Comparison of ENCODE assay signal across 14 mouse cellular contexts in the genomic region with DNA sequence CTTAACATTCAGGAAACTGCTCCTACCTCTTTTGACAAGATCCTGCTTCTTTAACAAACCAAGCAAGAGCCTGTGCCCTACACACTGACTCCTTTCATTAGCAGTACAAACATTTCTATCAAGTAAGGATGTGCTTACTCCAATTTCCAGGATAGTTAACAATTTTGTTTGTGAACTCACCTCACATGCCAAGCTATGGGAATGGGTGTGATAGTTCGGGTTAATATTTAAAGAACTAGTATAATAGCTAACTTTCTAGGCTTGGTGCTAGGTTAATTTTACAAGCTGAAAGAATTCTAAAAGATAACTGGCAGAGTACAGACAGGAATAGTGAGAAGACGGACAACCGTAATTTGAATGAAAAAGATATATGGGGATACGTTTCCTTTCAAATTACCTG.
"Had no signal": no experiment of that assay in that cellular context is flagged by ENCODE, and none has a peak within 500 bp of the region (broad histone marks: within the 10 kb centered on the region; RNA-seq: fewer than 3 reads in every experiment).

No protein-coding gene starts in this region.

- H3K36me3 ChIP-seq: limb, embryonic 10.5 days; limb, embryonic 13.5 days; midbrain, embryonic 13.5 days had no signal

- H3K27me3 ChIP-seq: limb, embryonic 13.5 days; midbrain, embryonic 13.5 days had no signal

- H3K27ac ChIP-seq: kidney, postnatal 0 days; layer of hippocampus, adult 2 months; limb, embryonic 10.5 days; limb, embryonic 13.5 days; liver, embryonic 14.5 days; macrophage; midbrain, embryonic 13.5 days had no signal

- DNase-seq: layer of hippocampus, adult 9-11 months; liver; liver, postnatal 0 days; lung, embryonic 14.5 days; thymus, adult 18-20 months; thymus, postnatal 36 days had no signal

- H3K9me3 ChIP-seq: limb, embryonic 10.5 days; limb, embryonic 13.5 days; midbrain, embryonic 13.5 days had no signal

- ATAC-seq: liver, postnatal 0 days; lung, postnatal 0 days; midbrain, embryonic 13.5 days had no signal

- H3K9ac ChIP-seq: limb, embryonic 13.5 days; liver, embryonic 14.5 days; liver, postnatal 0 days; lung, embryonic 14.5 days; midbrain, embryonic 13.5 days had no signal

- H3K4me2 ChIP-seq: limb, embryonic 13.5 days; lung, embryonic 14.5 days; midbrain, embryonic 13.5 days had no signal

- H3K4me3 ChIP-seq: layer of hippocampus, adult 2 months; limb, embryonic 10.5 days; limb, embryonic 13.5 days; midbrain, embryonic 13.5 days had no signal

- H3K4me1 ChIP-seq: limb, embryonic 10.5 days; limb, embryonic 13.5 days; midbrain, embryonic 13.5 days had no signal
